Mouse (Mus musculus): Measurements from ENCODE around the gene Mrpl39. TPM values are rescaled to one million over a fixed set of nuclear protein-coding genes. Genes with fewer than 3 reads are reported as not detected.
A peak's percentile ranks its signal among the peaks of the same experiment; 100 is the strongest.

Mrpl39 gene
- total and polyA plus RNA-seq, 3 experiments, result 24.0 to 42.4 (median 37.7) TPM

GRCm38 (mm10) chr16:84704661-84705240, 30.8 kb downstream of the Mrpl39 start:
- WGBS, result 51% methylated on average over 8 of the region's 8 CpGs
- no peak overlapping the region for H3K9ac ChIP-seq (ENCODE audit: low read depth, low read length)
- intact Hi-C loops (cut with DNase I), result no loop called here
- H3K4me1 ChIP-seq (ENCODE audit: control insufficient read depth, insufficient read depth, low read length), result no peaks in the 10 kb centered on the region
- H3K27ac ChIP-seq, result no peak overlapping the region
- H3K36me3 ChIP-seq (ENCODE audit: control insufficient read depth, insufficient read depth, low read length), result no peaks in the 10 kb centered on the region
- DNase-seq, result no peak
- TF ChIP-seq EP300 (IDR thresholded peaks at IDR 0.05; ENCODE audit: insufficient read depth, low read depth, low read length) (no peak), CTCF (IDR thresholded peaks at IDR 0.05) (no peak), POLR2A (IDR thresholded peaks at IDR 0.05; ENCODE audit: insufficient read depth, low read depth, low read length) (no peak)
- no peaks in the 10 kb centered on the region for H3K79me2 ChIP-seq (replicated peaks; ENCODE audit: control insufficient read depth, insufficient read depth, low read length)
- H3K27me3 ChIP-seq (ENCODE audit: control insufficient read depth, insufficient read depth, low read length), result no peaks in the 10 kb centered on the region
- H3K4me3 ChIP-seq, result no peak overlapping the region

- 67% methylated on average over 13 of the region's 13 CpGs for WGBS
- Histone ChIP-seq H3K79me2 (replicated peaks; ENCODE audit: control insufficient read depth, insufficient read depth, low read length) (no peaks in the 10 kb centered on the region), H3K27ac (peak overlapping the region; percentile 65), H3K9ac (ENCODE audit: low read depth, low read length) (no peak overlapping the region), H3K27me3 (ENCODE audit: control insufficient read depth, insufficient read depth, low read length) (no peaks in the 10 kb centered on the region), H3K4me3 (peak overlapping the region; percentile 63), H3K4me1 (ENCODE audit: control insufficient read depth, insufficient read depth, low read length) (no peaks in the 10 kb centered on the region), H3K36me3 (ENCODE audit: control insufficient read depth, insufficient read depth, low read length) (no peaks in the 10 kb centered on the region)
- DNase-seq, result no peak
- TF ChIP-seq EP300 (IDR thresholded peaks at IDR 0.05; ENCODE audit: insufficient read depth, low read depth, low read length) (no peak), CTCF (IDR thresholded peaks at IDR 0.05) (no peak), POLR2A (IDR thresholded peaks at IDR 0.05; ENCODE audit: insufficient read depth, low read depth, low read length) (no peak)
- intact Hi-C loops (cut with DNase I), result no loop called here
Observed at GRCm38 (mm10) chr16:84703769-84704660, 31.5 kb downstream of the Mrpl39 start.

- Histone ChIP-seq H3K4me3 (peak overlapping the region; percentile 63), H3K27ac (peak overlapping the region; percentile 65), H3K9ac (ENCODE audit: low read depth, low read length) (peak overlapping the region; percentile 64), H3K4me1 (ENCODE audit: control insufficient read depth, insufficient read depth, low read length) (no peaks in the 10 kb centered on the region), H3K27me3 (ENCODE audit: control insufficient read depth, insufficient read depth, low read length) (no peaks in the 10 kb centered on the region), H3K79me2 (replicated peaks; ENCODE audit: control insufficient read depth, insufficient read depth, low read length) (no peaks in the 10 kb centered on the region), H3K36me3 (ENCODE audit: control insufficient read depth, insufficient read depth, low read length) (no peaks in the 10 kb centered on the region)
- WGBS, result under 1% methylated on average over 55 of the region's 55 CpGs
- peak; percentile 70 to 73 for DNase-seq
- intact Hi-C loops (cut with DNase I), result no loop called here
- TF ChIP-seq POLR2A (IDR thresholded peaks at IDR 0.05; ENCODE audit: insufficient read depth, low read depth, low read length), result 0 out of 2 replicates have a peak, but pooled peaks have one; percentile 11
- TF ChIP-seq CTCF (IDR thresholded peaks at IDR 0.05), result no peak
Observed at GRCm38 (mm10) chr16:84703129-84703768, 32.3 kb downstream of the Mrpl39 start.

GRCm38 (mm10) chr16:84702230-84703128, 33.1 kb downstream of the Mrpl39 start:
- Histone ChIP-seq H3K36me3 (ENCODE audit: control insufficient read depth, insufficient read depth, low read length) (no peaks in the 10 kb centered on the region), H3K27me3 (ENCODE audit: control insufficient read depth, insufficient read depth, low read length) (no peaks in the 10 kb centered on the region), H3K27ac (peak overlapping the region; percentile 65), H3K4me1 (ENCODE audit: control insufficient read depth, insufficient read depth, low read length) (no peaks in the 10 kb centered on the region), H3K4me3 (peak overlapping the region; percentile 63), H3K79me2 (replicated peaks; ENCODE audit: control insufficient read depth, insufficient read depth, low read length) (no peaks in the 10 kb centered on the region), H3K9ac (ENCODE audit: low read depth, low read length) (peak overlapping the region; percentile 62)
- WGBS, result 17% methylated on average over 39 of the region's 39 CpGs
- intact Hi-C loops (cut with DNase I), result no loop called here
- TF ChIP-seq CTCF (IDR thresholded peaks at IDR 0.05), result no peak
- TF ChIP-seq EP300 (IDR thresholded peaks at IDR 0.05; ENCODE audit: insufficient read depth, low read depth, low read length), result no peak
- TF ChIP-seq POLR2A (IDR thresholded peaks at IDR 0.05; ENCODE audit: insufficient read depth, low read depth, low read length), result no peak
- DNase-seq, result peak; percentile 58 to 61

- Histone ChIP-seq H3K36me3 (ENCODE audit: control insufficient read depth, insufficient read depth, low read length) (no peaks in the 10 kb centered on the region), H3K27ac (no peak overlapping the region), H3K4me1 (ENCODE audit: control insufficient read depth, insufficient read depth, low read length) (no peaks in the 10 kb centered on the region), H3K9ac (ENCODE audit: low read depth, low read length) (no peak overlapping the region), H3K4me3 (no peak overlapping the region), H3K27me3 (ENCODE audit: control insufficient read depth, insufficient read depth, low read length) (no peaks in the 10 kb centered on the region), H3K79me2 (replicated peaks; ENCODE audit: control insufficient read depth, insufficient read depth, low read length) (no peaks in the 10 kb centered on the region)
- no peak for DNase-seq
- no peak for TF ChIP-seq CTCF (IDR thresholded peaks at IDR 0.05)
- no peak for TF ChIP-seq EP300 (IDR thresholded peaks at IDR 0.05; ENCODE audit: insufficient read depth, low read depth, low read length)
- no peak for TF ChIP-seq POLR2A (IDR thresholded peaks at IDR 0.05; ENCODE audit: insufficient read depth, low read depth, low read length)
- intact Hi-C loops (cut with DNase I), result no loop called here
- 88% methylated on average over 5 of the region's 5 CpGs for WGBS
Observed at GRCm38 (mm10) chr16:84701041-84701440, 34.5 kb downstream of the Mrpl39 start.
